Mouse (Mus musculus) heart, adult 11 months (tissue): ENCODE data around the gene Asic2.

Source experiments
- DNase-seq: peaks from one replicate; pipeline ENCODE4 v3.0.0; 2022

Asic2 gene

DNA sequence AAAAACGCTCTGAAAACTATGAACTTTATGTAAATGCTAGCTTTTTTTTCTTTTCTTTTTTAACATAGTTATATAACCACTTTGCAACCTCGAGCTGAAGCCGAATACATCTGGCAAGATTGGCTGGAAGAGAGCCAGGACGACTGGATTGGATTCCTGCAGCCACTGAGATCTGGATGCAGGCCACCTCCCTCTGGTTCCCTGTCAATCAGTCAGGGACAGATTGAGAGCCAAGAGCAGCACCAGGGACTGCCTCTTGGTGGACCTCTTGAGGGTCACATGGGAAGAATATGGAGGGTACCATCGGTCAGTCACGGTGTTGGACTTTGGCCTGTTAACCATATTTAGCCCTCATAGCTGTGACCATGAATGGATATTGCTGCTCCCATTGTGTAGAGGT lies 994.3 kb downstream of the Asic2 start:
- DNase-seq: peak; percentile 98

DNA sequence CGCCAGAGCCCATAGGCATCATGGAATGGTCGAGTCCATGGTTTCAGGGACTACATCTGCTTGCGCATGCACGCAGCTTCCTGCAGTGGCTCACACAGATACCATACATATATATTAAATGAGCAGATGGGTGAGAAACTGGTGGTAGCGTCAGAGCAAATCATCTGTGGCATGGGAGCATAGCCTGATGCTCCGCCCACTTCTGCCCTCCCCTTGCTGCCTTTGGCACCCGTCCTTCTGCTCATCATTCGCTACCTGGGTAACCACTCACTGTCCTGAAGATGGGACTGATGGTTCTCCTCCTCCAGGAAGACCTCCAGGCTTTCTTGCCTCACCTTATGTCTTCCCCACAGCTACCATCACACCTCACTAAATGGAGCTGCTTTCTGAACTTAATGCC lies 995.0 kb downstream of the Asic2 start:
- peak; percentile 90 for DNase-seq

DNA sequence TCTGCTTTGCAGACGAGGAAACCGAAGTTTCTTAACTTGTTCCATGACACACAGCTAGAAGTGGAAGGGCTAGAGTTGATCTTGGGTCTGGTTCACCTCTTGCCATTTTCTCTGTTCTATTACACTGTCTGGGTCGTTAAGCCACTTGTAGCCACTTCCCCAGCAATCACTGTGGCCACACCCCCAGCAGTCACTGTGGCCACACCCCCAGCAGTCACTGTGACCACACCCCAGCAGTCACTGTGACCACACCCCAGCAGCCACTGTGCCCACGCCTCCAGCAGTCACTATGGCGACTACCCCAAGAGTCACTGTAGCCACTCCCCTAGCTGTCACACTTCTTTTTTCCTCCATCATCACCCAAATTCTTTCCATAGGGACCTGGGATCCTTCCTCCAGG lies 1000.7 kb downstream of the Asic2 start:
- DNase-seq: no peak

DNA sequence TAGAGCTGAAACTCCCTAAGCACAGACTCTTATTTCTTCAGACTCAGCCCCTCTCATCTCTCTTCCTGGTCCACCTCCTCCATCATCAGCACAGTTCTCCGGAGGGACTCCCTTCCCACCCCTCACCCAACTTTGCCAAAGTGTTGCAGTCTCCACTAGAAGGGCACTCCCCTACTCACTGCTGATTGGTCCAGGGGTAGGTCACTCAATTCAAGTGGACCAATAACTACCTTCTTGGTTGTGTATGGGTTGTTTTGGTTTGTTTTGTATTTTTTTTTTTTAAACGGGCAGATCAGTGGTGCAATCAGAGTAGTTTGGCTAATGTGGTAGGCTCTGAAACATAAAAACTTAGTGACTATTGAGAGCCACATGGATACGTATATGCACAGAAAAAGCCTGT lies 1002.2 kb downstream of the Asic2 start:
- no peak for DNase-seq

DNA sequence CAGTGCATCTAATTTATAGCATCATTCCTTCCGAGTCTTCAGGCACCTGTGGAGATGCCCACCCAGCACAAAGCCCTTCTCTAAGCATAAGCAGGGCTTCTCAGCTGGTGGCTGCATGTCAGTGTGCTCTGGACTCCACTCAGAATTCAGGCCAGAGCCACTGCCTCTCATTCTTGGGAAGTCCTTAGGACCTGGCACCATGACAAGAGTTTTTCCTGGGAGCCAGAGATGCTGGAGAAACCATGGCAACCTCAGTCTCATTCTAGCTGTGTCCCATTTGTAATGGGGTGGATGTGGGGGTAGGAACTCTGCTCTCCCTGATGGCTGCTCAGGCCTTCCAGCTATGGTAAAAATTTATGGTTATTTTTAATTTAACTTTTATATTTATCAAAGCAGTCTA lies 1006.9 kb downstream of the Asic2 start:
- no peak for DNase-seq

DNA sequence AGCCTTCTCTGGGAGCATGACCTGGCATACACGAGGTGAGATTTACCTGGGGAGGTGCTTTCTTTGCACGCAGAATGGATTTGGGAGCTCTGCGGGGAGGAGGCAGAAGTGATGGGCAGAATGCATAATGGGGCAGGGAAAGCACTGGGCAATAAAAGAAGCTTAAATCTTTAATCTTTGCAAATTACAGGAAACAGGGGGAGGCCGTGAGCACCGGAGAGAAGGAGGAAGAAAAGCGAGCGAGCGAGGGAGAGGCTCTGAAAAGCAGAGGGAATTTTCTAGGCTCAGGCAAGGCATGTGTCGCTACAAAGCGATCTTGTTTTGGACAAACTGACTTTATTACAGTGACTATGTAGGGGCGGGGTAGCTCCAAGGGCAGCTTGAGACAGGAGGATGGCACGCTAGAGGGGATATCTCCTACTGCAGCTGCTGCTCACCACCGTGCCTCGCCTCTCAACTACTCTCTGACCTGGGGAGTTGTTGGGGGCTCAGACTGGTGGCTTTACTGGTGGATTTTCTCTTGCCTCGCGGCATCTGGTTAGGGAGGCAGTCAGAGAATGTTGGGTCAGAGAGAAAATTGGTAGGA lies 1010.1 kb downstream of the Asic2 start:
- no peak for DNase-seq

DNA sequence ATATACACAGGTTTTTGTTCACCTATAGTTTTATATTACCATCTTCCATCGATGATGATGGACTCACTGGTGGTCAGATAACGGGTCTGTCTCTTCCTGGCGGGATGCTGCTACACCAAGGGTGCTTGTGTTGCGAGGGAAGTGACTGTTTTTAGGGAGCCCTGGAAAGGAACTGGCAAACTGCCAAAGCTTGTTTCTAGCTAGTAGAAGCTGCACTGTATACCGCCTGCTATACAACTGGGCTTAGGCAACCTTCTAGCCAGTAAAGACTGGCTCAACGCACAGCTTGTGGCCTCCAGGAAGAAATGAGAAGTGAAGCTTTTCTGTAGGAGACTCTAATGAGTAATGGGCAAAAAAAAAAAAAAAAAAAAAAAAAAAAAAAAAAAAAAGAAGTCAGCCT lies 1012.3 kb downstream of the Asic2 start:
- DNase-seq: no peak

DNA sequence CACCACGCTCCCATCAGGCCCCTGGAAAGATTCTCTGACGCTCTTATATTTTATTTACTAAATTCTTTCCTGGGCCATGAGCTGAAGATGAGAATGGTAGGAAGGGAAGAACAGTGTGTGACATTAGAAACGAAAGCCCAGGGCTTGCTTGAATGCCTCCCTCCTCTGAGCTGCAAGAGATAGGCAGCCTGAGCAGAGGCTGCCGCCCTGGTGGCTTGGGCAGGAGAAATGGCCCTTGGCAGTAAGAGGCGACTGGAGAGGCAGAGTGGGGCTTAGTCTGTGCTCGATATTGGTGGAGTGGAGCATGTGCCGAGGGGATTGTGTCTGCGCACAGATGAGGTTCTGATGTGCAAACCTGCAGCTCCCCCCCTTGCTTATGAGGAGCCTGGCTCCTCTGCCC lies 1014.1 kb downstream of the Asic2 start:
- DNase-seq: no peak

DNA sequence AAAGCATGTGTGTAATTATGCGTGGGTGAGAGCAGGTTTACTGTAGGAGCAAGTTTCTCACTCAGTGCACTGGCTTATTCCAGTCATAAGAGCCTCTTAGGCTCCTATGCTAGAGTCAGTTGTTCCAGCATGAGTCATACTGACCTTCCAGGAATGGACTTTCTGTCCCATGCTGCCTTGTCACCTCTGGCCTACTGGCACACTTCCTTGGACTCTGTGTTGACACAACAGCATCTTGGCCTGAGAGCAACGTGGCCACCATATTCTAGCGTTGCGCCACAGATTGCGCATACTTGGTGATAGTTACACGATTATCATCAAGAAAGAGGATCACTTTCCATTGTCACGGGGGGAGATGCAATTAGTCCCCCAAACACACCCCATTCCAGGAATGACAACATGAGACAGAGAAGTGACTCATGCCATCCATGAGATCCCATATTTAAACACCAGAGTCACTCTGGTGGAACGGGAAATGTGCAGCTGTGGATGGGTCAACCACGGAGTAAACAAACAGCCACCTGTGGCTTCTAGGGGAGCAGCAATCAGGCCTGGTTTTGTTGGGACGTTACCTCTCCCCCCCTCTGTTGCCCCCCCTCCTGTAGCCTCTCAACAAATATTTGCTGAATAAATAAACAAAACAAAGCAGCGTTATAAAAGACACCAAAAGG lies 1019.1 kb downstream of the Asic2 start:
- DNase-seq: peak; percentile 88

DNA sequence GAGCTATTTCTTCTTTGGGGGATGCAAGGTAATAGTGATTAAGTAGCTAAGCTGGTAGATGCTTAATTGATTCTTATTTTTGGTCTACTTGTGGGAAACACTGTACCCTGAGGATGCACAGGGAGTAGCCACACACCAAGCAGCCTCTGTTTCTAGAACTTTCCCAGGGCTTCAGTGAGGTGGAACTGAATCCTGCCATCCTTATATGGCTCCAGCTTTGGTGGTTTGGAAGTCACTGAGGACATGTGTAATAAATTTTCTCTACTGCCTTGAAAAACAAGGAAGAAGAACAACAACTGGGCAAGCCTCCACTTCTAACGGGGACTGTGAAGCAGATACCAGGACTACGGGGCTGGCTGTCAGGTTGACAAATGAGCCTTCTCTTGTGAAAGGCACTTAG lies 1020.2 kb downstream of the Asic2 start:
- DNase-seq: no peak

DNA sequence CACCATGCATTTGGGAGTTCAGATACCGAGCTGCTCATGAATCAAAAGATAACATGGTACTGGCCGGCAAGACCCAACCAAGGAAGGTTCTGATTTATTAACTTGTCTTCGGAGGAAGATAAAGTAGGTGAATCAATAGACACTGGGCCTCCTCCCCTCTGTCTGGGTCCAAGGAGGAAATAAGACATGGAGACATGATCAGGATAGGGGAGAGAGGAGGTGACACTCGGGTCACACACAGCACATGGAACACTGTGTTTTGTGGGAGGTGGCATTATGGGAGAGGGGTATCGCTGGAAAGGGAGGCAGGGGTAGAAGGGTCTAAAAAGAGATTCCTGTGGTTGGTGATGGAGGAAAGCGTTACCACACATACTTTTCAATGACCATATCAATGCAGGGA lies 1022.1 kb downstream of the Asic2 start:
- no peak for DNase-seq

DNA sequence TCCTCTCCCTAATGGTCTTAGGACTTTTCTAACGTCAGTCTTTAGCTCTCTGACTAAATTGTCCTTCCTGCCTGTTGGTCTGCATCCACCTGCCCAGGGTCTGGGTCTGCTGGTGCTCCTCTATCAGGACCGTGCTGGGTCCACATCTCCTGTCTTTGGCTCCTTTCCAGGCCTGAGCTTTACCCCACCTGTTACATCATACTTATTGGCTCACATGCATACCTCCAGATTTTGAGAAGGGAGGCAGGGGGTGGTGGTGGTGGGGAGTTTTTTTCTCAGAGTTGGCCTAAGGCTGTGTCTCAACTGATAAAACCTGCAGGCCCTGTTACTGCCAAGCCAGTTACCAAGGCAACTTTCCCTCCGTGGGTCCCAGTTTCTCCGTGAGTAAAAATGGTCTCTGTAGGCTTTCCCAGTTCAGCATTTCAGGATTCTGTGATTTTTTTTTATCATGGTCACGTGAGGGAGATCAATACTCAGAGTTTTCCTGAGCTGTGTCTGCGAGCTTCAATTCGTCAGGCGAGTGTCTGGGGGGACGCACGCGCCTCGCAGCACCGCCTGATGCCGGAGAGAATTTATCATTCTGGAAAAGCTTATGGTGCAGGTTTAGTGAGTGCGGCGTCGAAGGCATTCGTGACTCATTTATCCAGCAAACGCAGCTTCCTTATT lies 1044.8 kb downstream of the Asic2 start:
- DNase-seq: no peak

DNA sequence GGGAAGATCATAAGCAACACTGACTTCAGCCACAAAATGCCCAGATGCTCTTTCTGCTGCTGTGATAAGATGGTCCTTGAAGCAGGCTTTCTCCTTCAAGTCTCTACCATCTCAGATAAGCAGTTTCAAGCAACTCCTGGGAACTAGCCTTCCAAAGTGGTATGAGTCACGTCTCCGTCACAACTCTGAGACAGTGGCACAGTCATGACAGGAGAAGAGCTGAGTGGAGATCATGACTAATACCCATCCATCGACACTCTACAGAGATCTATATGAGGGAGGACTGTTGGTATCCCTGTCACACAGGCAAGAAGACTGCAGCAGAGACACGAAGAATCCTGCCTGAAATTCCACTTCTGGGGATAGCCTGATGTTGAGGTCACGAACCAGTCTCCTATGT lies 1049.9 kb downstream of the Asic2 start:
- DNase-seq: peak; percentile 15

DNA sequence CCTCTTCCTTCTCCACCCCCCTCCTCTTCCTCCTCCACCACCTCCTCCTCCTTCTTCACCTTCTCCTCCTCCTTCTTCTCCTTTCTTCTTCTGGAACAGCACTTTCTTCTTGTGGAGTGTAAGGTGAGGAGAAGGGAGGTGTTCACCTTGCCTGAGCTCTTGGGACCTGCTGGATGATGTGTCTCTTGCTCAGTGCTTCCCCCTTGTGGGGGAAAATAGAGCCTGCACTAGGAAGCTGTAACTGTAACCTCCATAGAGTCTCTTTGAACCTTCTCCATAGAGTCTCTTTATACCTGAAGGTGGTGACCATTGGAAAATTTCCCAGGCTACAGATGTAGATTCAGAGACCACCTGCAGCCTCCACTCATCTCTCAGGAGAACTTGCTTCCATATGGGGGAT lies 1050.6 kb downstream of the Asic2 start:
- DNase-seq: no peak

DNA sequence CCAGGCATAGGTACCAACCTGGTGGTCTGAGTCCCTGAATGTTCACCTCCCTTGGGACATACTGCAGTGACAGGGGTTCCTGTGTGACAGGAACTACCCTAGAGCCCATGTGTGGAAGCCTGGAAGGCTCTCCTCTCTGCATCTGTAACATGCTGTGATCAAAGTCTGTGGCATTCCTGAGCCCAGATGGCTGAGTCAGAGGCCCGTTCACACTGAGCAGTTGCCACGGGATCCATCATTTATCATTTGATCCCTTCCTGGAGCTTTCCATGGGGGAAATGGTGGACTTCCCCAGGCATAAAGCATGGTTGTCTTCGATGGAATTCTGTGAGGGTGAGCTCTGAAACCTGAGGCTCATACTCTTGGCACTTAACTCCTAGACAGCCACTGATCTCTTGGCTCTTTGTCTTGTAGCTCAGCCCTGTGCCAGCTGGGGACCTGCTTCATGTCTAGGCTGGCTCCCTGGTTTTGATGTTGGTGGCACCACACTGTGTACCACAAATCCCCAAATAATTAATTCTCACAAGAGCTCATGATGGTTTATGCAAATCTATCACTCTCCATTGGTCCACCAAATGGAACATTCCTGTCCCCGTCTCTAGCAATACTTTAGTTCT lies 1054.7 kb downstream of the Asic2 start:
- peak; percentile 76 for DNase-seq

DNA sequence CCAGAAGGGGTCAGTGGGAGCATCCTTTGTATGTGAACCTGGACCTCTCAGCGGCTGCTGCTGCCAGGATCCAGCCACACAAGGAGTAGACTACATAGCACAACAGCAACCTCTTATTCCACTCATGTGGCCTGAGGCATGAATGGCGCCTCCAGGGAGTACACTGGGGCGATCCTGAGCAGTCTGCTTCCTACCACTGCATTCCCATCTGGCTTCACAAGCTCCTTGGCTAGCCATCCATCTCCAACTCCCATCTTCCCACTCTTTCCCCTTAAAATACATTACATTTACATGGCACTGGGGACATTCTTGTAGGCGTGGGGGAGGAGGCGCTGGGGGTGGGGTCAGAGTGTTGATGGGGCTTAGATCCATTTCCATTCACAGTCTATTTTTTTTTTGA lies 1055.5 kb downstream of the Asic2 start:
- DNase-seq: peak; percentile 60

DNA sequence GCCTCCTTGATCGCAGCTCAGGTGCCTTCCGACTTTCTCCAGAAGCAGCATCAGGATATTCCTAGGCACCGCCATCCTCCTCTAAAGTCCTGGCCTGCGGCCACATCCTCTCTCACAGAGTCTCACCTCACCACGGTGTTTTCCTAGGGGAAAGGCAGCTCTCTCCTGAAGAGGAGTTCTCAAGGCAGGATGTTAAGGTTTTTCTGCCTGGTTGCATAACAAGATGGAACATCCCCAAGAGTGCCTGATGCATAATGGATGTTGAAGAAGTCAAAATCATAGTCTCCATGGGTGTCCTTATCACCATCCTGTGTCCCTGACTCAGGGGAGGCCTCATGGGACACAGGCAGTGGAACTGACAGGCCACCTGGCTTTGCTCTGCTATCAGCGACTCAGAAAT lies 1060.4 kb downstream of the Asic2 start:
- no peak for DNase-seq

DNA sequence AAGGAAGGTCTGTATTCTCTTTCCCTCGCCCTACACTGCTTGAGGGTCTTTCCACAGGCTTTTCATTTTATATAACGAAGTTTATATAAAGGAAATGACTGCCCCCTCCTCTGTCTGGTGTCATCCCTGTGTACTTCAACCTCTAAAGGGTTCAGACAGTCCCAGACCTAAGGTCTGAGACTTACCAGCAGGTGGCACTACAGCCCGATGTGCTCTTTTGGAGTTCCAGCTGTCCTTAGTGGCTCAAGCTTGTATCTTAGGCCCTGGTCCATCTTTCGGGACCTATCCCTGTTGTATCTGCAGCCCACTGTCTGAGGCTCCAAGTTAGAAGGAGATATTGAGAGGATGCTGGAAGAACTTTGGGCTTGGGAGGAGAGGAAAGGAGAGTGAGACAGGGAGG lies 1061.8 kb downstream of the Asic2 start:
- no peak for DNase-seq

DNA sequence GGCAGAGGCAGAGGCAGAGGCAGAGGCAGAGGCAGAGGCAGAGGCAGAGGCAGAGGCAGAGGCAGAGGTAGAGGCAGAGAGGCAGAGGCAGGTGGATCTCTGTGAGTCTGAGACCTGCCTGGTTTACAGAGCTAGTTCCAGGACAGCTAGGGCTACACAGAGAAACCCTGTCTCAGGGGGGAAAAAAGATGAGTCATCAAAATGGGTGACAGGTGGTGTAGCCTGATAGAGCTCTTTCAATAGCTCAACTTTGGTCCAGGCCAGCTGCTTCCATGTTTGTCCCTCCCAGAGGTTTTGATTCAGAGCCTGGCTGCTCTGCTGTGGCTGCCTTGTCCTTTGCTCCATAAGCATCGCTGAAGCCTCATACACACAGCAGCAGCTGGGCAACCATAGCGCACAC lies 1063.7 kb downstream of the Asic2 start:
- DNase-seq: no peak

DNA sequence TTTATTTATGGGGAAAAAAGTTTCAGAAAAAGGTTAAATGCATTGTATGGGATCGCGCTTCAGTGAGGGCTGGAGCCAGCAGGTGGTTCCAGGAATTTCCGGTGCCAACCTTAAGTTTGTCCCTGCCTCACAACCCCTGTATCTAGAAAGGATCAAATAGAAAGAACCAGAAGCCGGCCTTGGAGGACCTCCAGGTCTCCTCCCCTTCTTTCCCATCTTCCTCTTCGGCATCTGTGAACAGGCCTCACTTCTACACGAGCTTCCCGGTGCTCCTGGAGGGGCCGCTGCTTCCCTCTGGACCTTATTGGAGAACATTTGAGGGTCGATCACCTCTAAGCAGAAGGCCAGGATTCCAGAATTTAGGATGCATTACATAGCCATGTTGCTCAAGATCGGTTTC lies 1064.8 kb downstream of the Asic2 start:
- DNase-seq: no peak

DNA sequence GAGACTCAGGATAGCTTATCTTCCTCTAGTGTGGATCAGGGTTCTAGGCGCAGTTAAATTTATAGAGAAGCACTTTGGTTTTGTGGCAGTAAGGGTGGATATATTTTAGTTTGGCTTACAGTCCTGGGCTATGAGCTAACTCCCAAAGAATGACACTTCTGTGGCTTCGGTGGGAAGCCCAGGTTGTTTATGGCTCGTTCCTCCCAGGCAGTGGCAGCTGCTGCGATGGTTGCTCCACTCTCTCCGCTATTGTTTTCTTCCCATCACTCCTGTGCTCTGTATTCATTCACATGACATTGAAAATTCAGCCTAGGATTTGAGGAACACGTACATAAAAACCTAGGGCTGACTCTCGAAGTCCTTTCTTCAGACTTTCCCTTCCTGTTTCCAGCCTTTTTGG lies 1065.6 kb downstream of the Asic2 start:
- DNase-seq: no peak

DNA sequence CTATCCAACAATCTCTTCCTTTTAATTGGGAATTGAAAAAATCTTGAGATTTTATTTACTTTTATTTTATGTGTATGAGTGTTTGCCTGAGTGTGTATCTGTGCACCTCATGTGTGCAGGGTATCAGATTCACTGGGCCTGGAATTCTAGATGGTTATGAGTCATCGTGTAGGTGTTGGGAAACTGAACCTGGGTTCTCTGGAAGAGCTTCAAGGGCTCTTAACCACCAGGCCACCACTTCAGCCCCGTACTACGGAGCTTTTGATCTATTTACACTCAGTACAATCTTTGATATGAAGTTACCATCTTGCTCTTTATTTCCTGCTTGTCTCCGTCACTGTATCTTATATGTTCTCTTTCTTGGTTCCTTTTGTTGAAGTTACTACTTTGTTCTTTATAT lies 1067.7 kb downstream of the Asic2 start:
- no peak for DNase-seq

DNA sequence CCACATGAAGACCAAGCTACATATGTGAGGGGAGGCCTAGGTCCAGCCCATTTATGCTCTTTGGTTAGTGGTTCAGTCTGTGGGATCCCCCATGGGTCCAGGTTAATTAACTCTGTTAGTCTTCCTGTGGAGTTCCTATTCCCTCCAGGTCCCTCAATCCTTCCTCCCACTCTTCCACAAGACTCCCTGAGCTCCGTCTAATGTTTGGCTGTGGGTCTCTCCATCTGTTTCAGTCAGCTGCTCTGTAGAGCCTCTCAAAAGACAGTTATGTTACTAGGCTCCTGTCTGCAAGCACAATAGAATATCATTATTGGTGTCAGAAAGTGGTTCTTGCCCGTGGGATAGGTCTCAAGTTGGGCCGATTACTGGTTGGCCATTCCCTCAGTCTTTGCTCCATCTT lies 1072.4 kb downstream of the Asic2 start:
- no peak for DNase-seq

DNA sequence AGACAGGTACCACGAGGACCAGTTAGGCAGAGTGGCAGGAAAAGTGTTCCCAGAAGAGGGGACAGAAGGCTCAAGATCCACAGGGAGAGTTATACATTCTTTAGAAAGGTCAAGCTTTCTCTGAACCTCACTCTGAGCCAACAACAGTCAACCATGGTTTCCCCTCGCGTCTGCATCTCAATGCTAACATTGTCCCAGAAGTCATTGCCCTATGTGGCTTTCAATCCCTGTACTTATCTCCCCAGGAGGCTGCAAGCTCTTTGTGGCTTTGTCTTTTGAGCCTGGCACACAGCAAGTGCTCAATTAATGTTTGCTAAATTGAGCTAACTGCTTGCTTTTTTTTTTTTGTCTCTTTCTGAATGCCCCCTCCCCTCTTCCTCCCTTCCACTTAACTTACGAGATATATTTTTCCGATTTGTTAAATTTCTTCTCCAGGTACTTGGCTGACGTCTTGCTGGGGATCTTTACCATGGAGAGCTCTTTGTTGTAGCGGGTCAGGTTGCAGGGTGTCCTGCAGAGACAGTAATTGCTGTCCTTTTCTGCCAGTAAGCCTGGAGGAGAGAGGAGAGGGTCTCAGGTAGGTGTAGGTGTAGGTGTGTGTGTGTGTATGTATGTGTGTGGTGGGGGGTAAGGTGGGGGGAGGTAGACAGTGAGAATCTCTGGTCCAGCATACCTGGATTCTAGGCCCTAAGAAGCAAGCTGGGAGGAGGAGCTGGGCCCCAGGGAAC lies 1078.8 kb downstream of the Asic2 start:
- no peak for DNase-seq
